Mouse (Mus musculus) neural tube, embryonic 14.5 days (tissue): ENCODE data around the gene Tex38. TPM values are rescaled to one million over a fixed set of nuclear protein-coding genes. Genes with fewer than 3 reads are reported as not detected.
A peak's percentile ranks its signal among the peaks of the same experiment; 100 is the strongest.

ENCODE experiments used
- ATAC-seq: fragments of 200-750 bp; cut with Nextera tagmentation; 2 replicates; pipeline ENCODE4 v1.8.0; 2017; ENCODE audit warnings: low read depth, mild to moderate bottlenecking, moderate TSS enrichment, moderate library complexity
- H3K27ac ChIP-seq: fragments of 300-500 bp; sonication (generic); 2 replicates; pipeline ENCODE4 v1.5.1; 2014; ENCODE audit warnings: low read depth, mild to moderate bottlenecking, control low read depth, low read length, moderate library complexity, mixed read lengths
- H3K27me3 ChIP-seq: fragments of 300-500 bp; sonication (generic); 2 replicates; pipeline ENCODE4 v1.6.1; 2014; ENCODE audit warnings: low read length; ENCODE audit not compliant: control insufficient read depth, insufficient read depth
- H3K36me3 ChIP-seq: fragments of 300-500 bp; sonication (generic); 2 replicates; pipeline ENCODE4 v1.6.1; 2014; ENCODE audit warnings: low read length, mixed read lengths; ENCODE audit not compliant: control insufficient read depth, insufficient read depth
- H3K4me1 ChIP-seq: fragments of 300-500 bp; sonication (generic); 2 replicates; pipeline ENCODE4 v1.6.1; 2014; ENCODE audit warnings: low read length; ENCODE audit not compliant: control insufficient read depth, insufficient read depth
- H3K4me2 ChIP-seq: fragments of 300-500 bp; sonication (generic); 2 replicates; pipeline ENCODE4 v1.6.1; 2014; ENCODE audit warnings: mild to moderate bottlenecking, low read depth, low read length, control low read depth
- H3K4me3 ChIP-seq: fragments of 300-500 bp; sonication (generic); 2 replicates; pipeline ENCODE4 v1.5.1; 2014; ENCODE audit warnings: low read depth, low read length, control low read depth, mixed read lengths
- H3K9ac ChIP-seq: fragments of 300-500 bp; sonication (generic); replicated peaks from 2 replicates; pipeline ENCODE4 v1.6.1; 2014; ENCODE audit warnings: low read depth, mild to moderate bottlenecking, control low read depth, low read length, mixed read lengths
- H3K9me3 ChIP-seq: fragments of 300-500 bp; sonication (generic); 2 replicates; pipeline ENCODE4 v1.6.1; 2016; ENCODE audit warnings: low read length; ENCODE audit not compliant: control insufficient read depth
- WGBS: fragments of 180-500 bp; shearing (Covaris S2); extraction: QIAGEN DNeasy Blood & Tissue Kit; methylation state at CpG from one replicate; pipeline ENCODE4 v1.1.7; 2014; 5-methylcytosine and 5-hydroxymethylcytosine counted together
- polyA plus RNA-seq: library from polyadenylated mRNA; unstranded; fragments of >200 nt; fragmentation: Nextera tagmentation; extraction: Ambion mirVana; gene quantifications from 2 replicates; pipeline ENCODE4 v1.2.1, GENCODE M21; 2014

Gene Tex38
- polyA plus RNA-seq, 1 experiment from 2014 or later = 0.54 TPM

DNA sequence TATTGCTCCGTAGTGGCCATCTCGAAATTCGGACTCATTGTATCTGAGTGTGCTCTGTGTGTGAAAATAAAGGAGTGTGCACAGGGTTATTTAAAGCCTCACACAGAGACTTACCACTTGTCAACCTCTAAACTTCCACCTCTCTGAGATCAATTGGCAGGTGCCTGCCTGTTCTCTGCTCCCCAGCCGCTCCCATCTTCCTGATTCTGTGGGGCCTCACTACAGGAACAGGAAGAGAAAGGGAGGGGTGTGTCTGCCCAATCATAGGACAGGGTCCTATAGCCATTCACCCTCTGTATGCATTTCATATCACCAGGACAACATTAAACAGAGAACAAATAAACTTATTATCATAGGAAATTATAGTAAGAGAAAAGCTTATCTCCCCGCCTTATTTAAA is 47.1 kb downstream of the Tex38 start:
- H3K4me1 ChIP-seq = peaks cover 6% of the 10 kb centered on the region
- no peaks in the 10 kb centered on the region for H3K27me3 ChIP-seq
- no peak overlapping the region for H3K27ac ChIP-seq
- no peak overlapping the region for H3K4me2 ChIP-seq
- H3K36me3 ChIP-seq = no peaks in the 10 kb centered on the region
- ATAC-seq = no peak
- no peak overlapping the region for H3K4me3 ChIP-seq
- 82% methylated on average over 5 of the region's 5 CpGs for WGBS
- H3K9me3 ChIP-seq = no peaks in the 10 kb centered on the region
- no peak overlapping the region for H3K9ac ChIP-seq

DNA sequence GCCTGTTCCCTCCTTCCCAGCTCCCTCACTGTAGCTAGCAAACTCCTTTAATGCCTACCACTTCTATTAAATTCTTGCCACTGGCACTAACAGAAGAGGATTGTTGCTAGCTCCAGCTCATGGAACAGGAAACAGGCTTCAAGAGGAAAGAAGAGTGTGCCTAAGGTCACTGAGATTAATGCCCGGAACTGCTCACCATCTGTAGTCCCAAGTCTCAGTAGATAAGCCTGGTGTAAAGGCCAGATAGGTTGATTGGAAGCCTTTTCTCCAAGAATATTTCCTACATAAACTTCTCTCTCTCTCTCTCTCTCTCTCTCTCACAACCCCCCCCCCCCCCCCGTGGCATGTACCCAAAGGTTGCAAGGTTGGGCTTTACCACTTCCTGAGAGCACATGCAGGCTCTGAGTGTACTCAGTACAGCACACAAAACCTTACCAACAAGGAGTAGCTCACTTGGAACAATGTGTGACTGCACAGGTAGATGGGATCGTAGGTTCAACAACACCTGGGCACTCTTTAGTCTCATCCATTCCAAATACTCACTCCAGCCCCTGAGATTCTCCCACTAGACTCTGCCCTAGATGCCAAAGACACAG is 48.5 kb downstream of the Tex38 start:
- no peak for ATAC-seq
- no peaks in the 10 kb centered on the region for H3K9me3 ChIP-seq
- H3K27ac ChIP-seq = no peak overlapping the region
- no peak overlapping the region for H3K9ac ChIP-seq
- 71% methylated on average over 3 of the region's 3 CpGs for WGBS
- no peaks in the 10 kb centered on the region for H3K27me3 ChIP-seq
- no peak overlapping the region for H3K4me2 ChIP-seq
- H3K4me1 ChIP-seq = no peaks in the 10 kb centered on the region
- no peak overlapping the region for H3K4me3 ChIP-seq
- no peaks in the 10 kb centered on the region for H3K36me3 ChIP-seq

DNA sequence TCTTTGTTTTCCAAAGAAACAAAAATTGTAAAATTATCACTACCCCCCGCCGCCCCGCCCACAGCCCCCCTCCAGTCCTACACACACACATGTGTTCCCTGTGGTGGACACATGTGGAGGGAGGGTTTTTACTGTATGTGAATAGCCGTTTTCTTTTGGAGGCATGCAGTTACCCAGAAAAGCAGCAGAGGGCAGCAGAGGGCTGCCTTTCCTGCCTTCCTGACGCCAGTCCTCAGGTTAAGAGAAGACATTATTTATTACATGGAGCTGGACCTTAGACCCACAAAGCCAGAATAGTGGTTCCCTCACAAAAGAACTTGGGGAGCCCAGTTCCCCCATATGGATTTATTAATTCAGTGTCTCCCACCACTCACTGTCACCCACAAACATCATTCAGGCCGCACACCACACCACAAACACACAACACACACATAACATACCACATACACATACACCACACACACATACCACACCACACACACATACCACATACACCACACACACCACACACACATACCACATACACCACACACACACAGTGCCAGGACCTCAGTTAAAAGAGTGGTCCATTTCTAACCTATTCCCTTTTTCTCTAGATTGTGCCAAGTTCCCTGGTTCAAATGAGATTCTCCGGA is 49.1 kb downstream of the Tex38 start:
- Histone ChIP-seq H3K4me1 (no peaks in the 10 kb centered on the region), H3K9me3 (no peaks in the 10 kb centered on the region), H3K27ac (no peak overlapping the region), H3K4me2 (no peak overlapping the region), H3K27me3 (no peaks in the 10 kb centered on the region), H3K36me3 (no peaks in the 10 kb centered on the region), H3K9ac (no peak overlapping the region), H3K4me3 (no peak overlapping the region)
- ATAC-seq = peak; percentile 76
- WGBS = 25% methylated on average over 7 of the region's 7 CpGs

Other genes starting within 250 kb of the Tex38 start
- not detected in 2 replicates for gene Cyp4a31, start 217.4 kb downstream of the Tex38 start, polyA plus RNA-seq
- gene Cyp4a32, start 180.0 kb downstream of the Tex38 start, polyA plus RNA-seq = not detected in 2 replicates
- gene Cyp4b1, start 133.3 kb downstream of the Tex38 start, polyA plus RNA-seq = 0.18 and 0.48 TPM in 2 replicates
- gene Efcab14, start 43.3 kb downstream of the Tex38 start, polyA plus RNA-seq = 26.2 and 26.9 TPM in 2 replicates
- gene Atpaf1, start 3.8 kb upstream of the Tex38 start, polyA plus RNA-seq = 42.7 and 48.1 TPM in 2 replicates
- gene Mob3c, start 47.1 kb upstream of the Tex38 start, polyA plus RNA-seq = 4.7 and 5.6 TPM in 2 replicates
- gene Mknk1, start 58.2 kb upstream of the Tex38 start, polyA plus RNA-seq = 19.9 and 23.0 TPM in 2 replicates
- gene Kncn, start 103.4 kb upstream of the Tex38 start, polyA plus RNA-seq = 0.09 and 0.27 TPM in 2 replicates
- gene 6430628N08Rik, start 109.6 kb upstream of the Tex38 start, polyA plus RNA-seq = 2.0 TPM in 1 of 2 replicates, not detected in the other
- gene Dmbx1, start 158.9 kb upstream of the Tex38 start, polyA plus RNA-seq = 0.62 and 0.85 TPM in 2 replicates
- gene Faah, start 236.9 kb upstream of the Tex38 start, polyA plus RNA-seq = 13.7 and 17.1 TPM in 2 replicates